Mouse (Mus musculus) ES-Bruce4 (cell line): ENCODE measurements around the gene Fbxw11.

ENCODE experiments used
- CTCF ChIP-seq: IDR thresholded peaks from one replicate; pipeline ENCODE4 v1.8.1; 2011; ENCODE audit warnings: low read depth, low read length
- EP300 ChIP-seq: IDR thresholded peaks from 2 replicates; pipeline ENCODE4 v1.6.1; 2011; ENCODE audit warnings: low read depth, low read length; ENCODE audit not compliant: insufficient read depth

- TF ChIP-seq EP300 (no peak), CTCF (no peak)
These were observed 23.1 kb downstream of the Fbxw11 start for GRCm38 (mm10) chr11:32665639-32666038.
